ENCODE assay signal across 24 mouse cellular contexts in the genomic region with DNA sequence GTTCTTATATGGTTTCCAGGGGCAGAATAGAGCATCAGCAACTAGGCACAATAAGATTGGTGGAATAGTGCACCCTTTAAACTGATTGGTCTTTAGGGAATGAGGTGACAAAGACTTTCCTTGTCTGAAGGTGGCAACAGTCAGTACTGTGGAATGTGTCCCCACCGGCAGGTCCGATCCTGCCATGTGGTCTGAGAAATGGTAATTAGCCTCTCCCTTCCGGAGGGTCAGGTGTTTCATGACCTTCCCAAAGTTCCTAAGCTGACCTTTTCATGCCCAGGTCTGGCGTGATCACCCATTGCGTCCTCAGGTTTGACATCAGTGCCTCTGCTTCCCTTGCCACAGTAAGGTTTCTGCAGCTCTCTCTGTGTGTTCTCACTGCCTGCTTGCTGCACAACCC.
"Had no signal": no experiment of that assay in that cellular context is flagged by ENCODE, and none has a peak within 500 bp of the region (broad histone marks: within the 10 kb centered on the region; RNA-seq: fewer than 3 reads in every experiment).

No protein-coding gene starts in this region.

- H3K4me3 ChIP-seq: layer of hippocampus, adult 2 months; left cerebral cortex, adult 2 months; limb, embryonic 12.5 days; limb, embryonic 15.5 days; midbrain, embryonic 12.5 days; neural tube, embryonic 12.5 days had no signal

- DNase-seq: kidney, adult 2 months; kidney, postnatal 25 days; layer of hippocampus, adult 9-11 months; layer of hippocampus, postnatal 36 days; liver, postnatal 0 days; lung, embryonic 14.5 days; right cerebral cortex, adult 18-20 months; right cerebral cortex, postnatal 14 days; right cerebral cortex, postnatal 4 days; thymus, adult 2 months; thymus, postnatal 14 days; thymus, postnatal 4 days had no signal

- H3K9ac ChIP-seq: limb, embryonic 12.5 days; limb, embryonic 15.5 days; liver, embryonic 14.5 days; liver, postnatal 0 days; lung, embryonic 14.5 days; midbrain, embryonic 12.5 days; neural tube, embryonic 12.5 days had no signal

- ATAC-seq: liver, postnatal 0 days; lung, postnatal 0 days had no signal

- H3K27ac ChIP-seq: kidney, postnatal 0 days; layer of hippocampus, adult 2 months; left cerebral cortex, adult 2 months; limb, embryonic 12.5 days; limb, embryonic 15.5 days; liver, embryonic 14.5 days; macrophage; midbrain, embryonic 12.5 days; neural tube, embryonic 12.5 days; stomach, postnatal 0 days had no signal

- H3K4me2 ChIP-seq: limb, embryonic 12.5 days; limb, embryonic 15.5 days; liver, embryonic 11.5 days; lung, embryonic 14.5 days; midbrain, embryonic 12.5 days; neural tube, embryonic 12.5 days had no signal

- H3K9me3 ChIP-seq: limb, embryonic 12.5 days; limb, embryonic 15.5 days; midbrain, embryonic 12.5 days; neural tube, embryonic 12.5 days had no signal

- H3K36me3 ChIP-seq: limb, embryonic 12.5 days; limb, embryonic 15.5 days; midbrain, embryonic 12.5 days; neural tube, embryonic 12.5 days had no signal

- H3K27me3 ChIP-seq: limb, embryonic 15.5 days; midbrain, embryonic 12.5 days; neural tube, embryonic 12.5 days had no signal
